Mouse (Mus musculus) megakaryocyte progenitor cell, adult 5-6 weeks (primary cell): ENCODE measurements at regions not wholly inside any gene's neighbourhood (a gene's known extent, or its start where the extent isn't known, plus 50 kb on each side); places are given as distances from the start of the nearest gene placed in this dataset.

Experiments used
- ATAC-seq: replicated peaks from 2 replicates; pipeline ENCODE4 v1.8.0; 2016; ENCODE audit warnings: mild to moderate bottlenecking, moderate TSS enrichment, inconsistent platforms; ENCODE audit not compliant: poor library complexity

GRCm38 (mm10) chr7:137875306-137875705, 437.9 kb downstream of the Glrx3 start:
- ATAC-seq, result no peak

DNA sequence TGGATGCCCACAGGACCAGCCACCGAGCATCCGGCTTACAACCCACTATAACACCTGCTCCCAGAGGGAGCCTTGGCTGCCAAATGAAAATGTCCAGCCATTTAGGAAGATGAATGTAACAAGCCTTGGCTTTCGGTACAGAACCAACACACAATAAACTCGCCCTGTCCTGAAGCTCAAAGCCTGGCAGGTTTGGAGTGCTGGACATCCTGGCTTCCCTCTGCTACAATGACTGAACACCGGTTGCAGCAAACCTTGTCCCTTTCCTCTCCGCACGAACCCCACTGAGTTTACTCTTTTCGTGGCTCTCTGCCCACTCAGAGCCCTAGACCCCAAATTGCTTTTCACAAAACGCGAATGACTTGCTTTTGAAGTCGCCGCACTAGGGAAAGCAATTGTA, 441.9 kb downstream of the Glrx3 start:
- no peak for ATAC-seq

- no peak for ATAC-seq
Observed at GRCm38 (mm10) chr7:137882876-137883275, 445.5 kb downstream of the Glrx3 start.

- ATAC-seq, result no peak
Observed at GRCm38 (mm10) chr7:137883701-137884100, 446.3 kb downstream of the Glrx3 start.

GRCm38 (mm10) chr7:137885146-137885545, 447.7 kb downstream of the Glrx3 start:
- no peak for ATAC-seq

DNA sequence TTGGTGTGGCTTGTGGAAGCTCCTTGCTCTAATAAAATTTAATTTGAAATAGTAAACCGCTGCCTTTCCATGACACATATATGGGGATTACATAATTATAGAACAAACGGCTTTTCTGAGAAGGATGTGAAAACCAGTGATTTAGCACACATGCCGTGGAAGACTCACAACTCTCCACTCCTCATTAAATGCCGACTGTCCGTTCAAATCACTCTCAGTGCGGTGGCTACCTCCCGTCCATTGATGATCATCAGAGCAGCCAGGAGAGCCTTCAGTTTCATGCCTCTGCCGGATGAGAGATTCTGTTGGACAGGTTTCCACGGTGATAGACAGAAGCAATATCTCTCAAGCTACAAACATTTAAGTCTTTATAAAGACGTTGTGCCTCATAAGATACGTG, 451.3 kb downstream of the Glrx3 start:
- ATAC-seq, result no peak

GRCm38 (mm10) chr7:137906424-137907060, 469.1 kb downstream of the Glrx3 start:
- ATAC-seq, result no peak

DNA sequence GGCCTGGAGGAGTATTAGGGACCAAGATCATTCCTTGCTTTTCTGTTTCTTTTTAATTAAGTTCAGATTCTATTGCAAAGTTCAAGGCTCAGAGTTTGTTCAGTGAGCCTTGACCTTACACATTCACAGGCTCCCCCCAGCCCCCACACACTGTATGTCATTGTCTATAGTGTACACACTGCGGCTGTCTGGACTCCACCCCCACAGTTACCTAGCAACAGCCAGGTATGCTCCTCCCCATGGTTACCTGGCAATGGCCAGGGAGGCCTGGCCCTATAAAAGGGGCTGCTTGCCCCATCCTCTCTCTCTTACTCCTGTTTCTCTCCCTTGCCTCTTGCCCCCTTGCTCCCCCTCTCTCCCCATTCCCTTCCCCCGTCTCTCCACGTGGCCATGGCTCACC, 472.0 kb downstream of the Glrx3 start:
- ATAC-seq, result no peak

- no peak for ATAC-seq
Observed at GRCm38 (mm10) chr7:137913551-137914105, 476.2 kb downstream of the Glrx3 start.

DNA sequence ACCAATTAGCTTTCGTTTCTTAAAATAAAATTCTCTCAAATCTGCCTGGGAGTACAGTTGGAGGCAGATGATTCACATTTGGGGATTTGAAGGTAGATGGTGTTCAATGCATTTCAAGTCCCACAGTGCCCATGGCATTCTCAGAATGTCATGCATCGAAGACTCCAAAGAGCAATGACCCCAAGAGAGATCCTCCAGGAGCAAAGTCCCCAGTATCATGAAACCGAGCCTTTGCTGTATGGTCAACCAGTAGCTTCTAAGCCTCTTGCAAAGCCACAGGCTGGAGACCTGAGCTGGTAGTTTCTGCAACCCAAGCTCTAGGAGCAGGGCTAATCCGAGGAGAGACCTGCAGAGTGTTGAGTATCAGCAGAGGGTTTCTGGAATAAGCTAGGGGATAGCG, 477.1 kb downstream of the Glrx3 start:
- no peak for ATAC-seq

DNA sequence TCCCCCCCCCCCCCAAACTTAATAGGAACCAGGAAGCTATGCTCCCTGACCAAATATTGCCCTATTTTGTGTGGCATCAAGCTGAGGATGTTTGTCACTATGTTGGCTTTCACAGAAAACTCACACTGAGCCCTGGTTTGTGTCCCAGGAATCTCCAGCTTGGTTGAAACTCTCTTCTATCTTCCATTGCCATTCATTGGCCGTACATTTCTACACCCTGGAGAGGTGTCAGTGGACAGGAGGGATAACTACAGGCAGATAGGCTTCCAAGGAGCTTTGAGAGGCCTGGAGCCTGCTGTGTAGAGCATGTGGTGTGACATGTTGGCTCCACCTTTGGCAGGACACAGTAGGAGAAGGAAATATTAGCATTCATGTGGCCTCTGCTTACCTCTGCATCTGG, 478.9 kb downstream of the Glrx3 start:
- no peak for ATAC-seq

DNA sequence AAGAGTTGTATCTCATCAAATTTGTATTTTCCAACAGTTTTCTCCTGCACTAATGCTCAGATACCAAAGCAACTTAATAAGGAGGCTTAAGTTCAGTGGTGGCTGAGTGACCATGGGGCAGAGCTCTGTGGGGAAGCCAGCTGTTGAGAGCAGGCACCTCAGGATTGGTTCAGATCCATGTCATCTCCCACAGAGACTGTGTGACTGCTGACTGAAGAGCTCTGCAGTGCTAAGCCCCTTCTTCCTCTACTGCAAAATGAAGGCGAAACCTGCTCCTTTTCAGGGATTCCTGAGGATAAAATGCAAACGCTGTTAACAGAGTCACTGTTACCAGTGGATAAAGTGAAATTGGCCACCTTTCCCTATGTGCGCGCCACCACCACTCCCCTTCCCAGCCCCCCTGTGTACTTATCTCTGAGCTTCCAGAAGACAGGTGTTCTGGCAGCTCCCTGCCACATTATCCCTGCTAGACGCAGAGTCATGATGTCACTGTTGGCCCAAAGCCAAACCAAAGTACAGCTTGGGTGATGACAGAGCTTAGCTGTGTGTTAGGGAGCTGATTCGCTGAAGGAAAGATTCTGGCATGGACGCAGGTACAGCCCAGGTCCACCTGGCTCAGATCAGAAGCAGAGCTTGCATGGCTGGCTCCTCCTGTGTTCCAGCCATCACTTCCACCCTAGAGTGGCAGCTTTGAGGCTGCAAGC, 472.9 kb downstream of the Tcerg1l start:
- ATAC-seq, result no peak

GRCm38 (mm10) chr7:137925656-137926055, 471.9 kb downstream of the Tcerg1l start:
- no peak for ATAC-seq

DNA sequence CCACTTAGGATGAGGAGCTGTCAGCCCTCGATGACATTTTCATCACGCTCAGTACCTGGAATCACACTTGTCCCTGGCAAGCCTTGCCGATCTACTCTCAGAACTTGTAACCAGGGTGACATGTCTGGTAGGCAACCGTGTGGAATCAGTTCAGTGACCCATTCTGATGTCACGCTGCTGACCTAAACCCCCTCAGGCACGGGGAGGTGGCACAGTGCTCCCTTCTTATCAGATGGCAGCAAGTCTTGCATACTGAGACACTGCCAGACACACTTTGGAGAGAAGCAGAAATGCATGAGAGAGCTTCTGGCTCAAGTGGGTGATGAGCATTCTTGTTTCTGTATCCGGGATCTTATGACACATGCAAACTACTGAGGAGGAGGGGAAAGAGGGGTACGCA, 470.2 kb downstream of the Tcerg1l start:
- ATAC-seq, result no peak

GRCm38 (mm10) chr7:137930200-137930599, 467.3 kb downstream of the Tcerg1l start:
- no peak for ATAC-seq

GRCm38 (mm10) chr7:137935896-137936295, 461.6 kb downstream of the Tcerg1l start:
- ATAC-seq, result no peak

DNA sequence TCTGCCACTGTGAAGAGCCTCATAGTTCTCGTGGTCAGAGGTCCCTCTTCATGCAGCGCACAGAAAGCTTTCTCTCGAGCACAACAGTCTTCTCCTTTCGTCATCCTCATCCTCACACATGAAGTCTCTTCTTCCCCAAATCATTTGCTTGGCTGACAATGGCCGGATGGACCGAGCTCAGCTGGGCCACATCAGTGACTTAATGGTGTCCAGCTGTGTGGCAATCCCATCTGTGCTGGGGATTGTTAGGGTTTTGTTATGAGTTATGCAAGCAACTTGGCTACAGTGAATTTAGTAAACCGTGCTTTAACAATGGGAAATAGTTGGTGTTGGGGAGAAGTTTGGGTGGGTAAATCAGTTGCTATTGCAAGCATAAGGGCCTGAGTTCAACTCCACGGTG, 458.4 kb downstream of the Tcerg1l start:
- ATAC-seq, result no peak

- no peak for ATAC-seq
Observed at GRCm38 (mm10) chr7:137940084-137940483, 457.4 kb downstream of the Tcerg1l start.

DNA sequence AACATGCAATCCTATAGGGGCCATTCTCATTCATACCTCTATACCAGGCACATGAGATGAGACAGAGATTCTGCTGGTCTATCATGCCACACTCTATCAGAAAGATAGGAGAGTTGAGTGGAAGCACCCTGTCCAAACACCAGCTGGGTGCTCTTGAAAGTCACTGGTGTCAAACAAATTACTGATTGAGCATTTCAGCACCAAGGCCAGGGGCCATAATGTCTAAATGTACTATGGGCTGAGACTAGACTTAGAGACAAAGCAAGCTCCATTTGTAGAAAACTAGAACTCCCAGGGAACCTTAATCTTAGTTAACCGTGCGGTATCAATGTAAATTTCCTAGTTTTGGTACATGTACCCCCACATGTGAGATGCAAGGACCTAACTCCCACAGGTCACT, 452.5 kb downstream of the Tcerg1l start:
- ATAC-seq, result no peak

GRCm38 (mm10) chr7:137947424-137947823, 450.1 kb downstream of the Tcerg1l start:
- no peak for ATAC-seq

- no peak for ATAC-seq
Observed at GRCm38 (mm10) chr7:137957354-137957753, 440.2 kb downstream of the Tcerg1l start.

DNA sequence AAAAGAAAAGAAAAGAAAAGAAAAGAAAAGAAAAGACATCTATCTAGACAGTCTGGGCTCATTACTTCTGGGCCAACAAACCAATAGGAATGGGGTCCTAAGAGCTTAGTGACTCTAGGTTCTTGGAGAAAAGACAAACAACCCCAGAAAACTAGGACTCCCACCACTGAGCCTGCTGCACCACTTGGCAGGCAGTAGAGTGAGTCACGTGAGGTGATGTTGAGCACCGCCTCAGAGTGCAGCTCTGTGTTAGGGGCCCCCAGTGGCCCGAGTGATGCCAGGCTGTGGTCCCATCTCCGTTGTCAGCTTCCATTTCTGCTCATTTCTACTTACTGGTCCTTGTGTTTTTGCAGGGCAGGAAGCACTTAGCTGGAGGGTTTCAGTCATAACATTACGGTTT, 439.7 kb downstream of the Tcerg1l start:
- no peak for ATAC-seq
